Mouse (Mus musculus) liver, embryonic 12.5 days (tissue): ENCODE data around the gene Tbc1d14. TPM values are rescaled to one million over a fixed set of nuclear protein-coding genes. Genes with fewer than 3 reads are reported as not detected.

Source experiments
- ATAC-seq: fragments of 200-750 bp; cut with Nextera tagmentation; 2 replicates; pipeline ENCODE4 v1.8.0; 2017; ENCODE audit warnings: moderate number of reproducible peaks, mild to moderate bottlenecking, moderate library complexity
- H3K27ac ChIP-seq: fragments of 300-500 bp; sonication (generic); 2 replicates; pipeline ENCODE4 v1.5.1; 2016; ENCODE audit warnings: mild to moderate bottlenecking
- H3K27me3 ChIP-seq: fragments of 300-500 bp; sonication (generic); replicated peaks from 2 replicates; pipeline ENCODE4 v1.6.1; 2016; ENCODE audit warnings: mild to moderate bottlenecking, moderate library complexity
- H3K36me3 ChIP-seq: fragments of 300-500 bp; sonication (generic); 2 replicates; pipeline ENCODE4 v1.6.1; 2016; ENCODE audit warnings: mild to moderate bottlenecking, moderate library complexity
- H3K4me1 ChIP-seq: fragments of 300-500 bp; sonication (generic); 2 replicates; pipeline ENCODE4 v1.6.1; 2016
- H3K4me2 ChIP-seq: fragments of 300-500 bp; sonication (generic); 2 replicates; pipeline ENCODE4 v1.6.1; 2016; ENCODE audit warnings: mild to moderate bottlenecking, moderate library complexity
- H3K4me3 ChIP-seq: fragments of 300-500 bp; sonication (generic); 2 replicates; pipeline ENCODE4 v1.5.1; 2016; ENCODE audit warnings: mild to moderate bottlenecking, moderate library complexity
- H3K9ac ChIP-seq: fragments of 300-500 bp; sonication (generic); 2 replicates; pipeline ENCODE4 v1.6.1; 2016; ENCODE audit warnings: mild to moderate bottlenecking, moderate library complexity
- H3K9me3 ChIP-seq: fragments of 300-500 bp; sonication (generic); replicated peaks from 2 replicates; pipeline ENCODE4 v1.6.1; 2016; ENCODE audit warnings: mild to moderate bottlenecking, moderate library complexity
- WGBS: fragments of 180-500 bp; shearing (Covaris S2); methylation state at CpG from one replicate; pipeline ENCODE4 v1.1.7; 2016; ENCODE audit not compliant: insufficient replicate concordance; 5-methylcytosine and 5-hydroxymethylcytosine counted together
- polyA plus RNA-seq: library from polyadenylated mRNA; unstranded; fragments of >200 nt; fragmentation: Nextera tagmentation; extraction: Ambion mirVana; gene quantifications from 2 replicates; pipeline ENCODE4 v1.2.1, GENCODE M21; 2016

Tbc1d14 gene
- 15.4 and 15.7 TPM in 2 replicates for polyA plus RNA-seq

GRCm38 (mm10) chr5:36593176-36593575, at the start of gene Tbc1d14:
Gene Tbc1d14 (minus strand): TSS chr5:36593276.
- ATAC-seq = no peak
- Histone ChIP-seq H3K4me1 (peaks cover 28% of the 10 kb centered on the region), H3K27me3 (peaks cover 13% of the 10 kb centered on the region; the same call in 1 of the 2 replicates), H3K9ac (no peak within 1 kb of the TSS), H3K36me3 (no peaks in the 10 kb centered on the region), H3K9me3 (no peaks in the 10 kb centered on the region), H3K4me2 (no peak within 1 kb of the TSS), H3K4me3 (no peak within 1 kb of the TSS), H3K27ac (no peak within 1 kb of the TSS)
- WGBS = 59% methylated on average over 5 of the region's 5 CpGs

GRCm38 (mm10) chr5:36625612-36626011, 32.5 kb upstream of the Tbc1d14 start:
- H3K27ac ChIP-seq = no peak overlapping the region
- H3K36me3 ChIP-seq = peaks cover 58% of the 10 kb centered on the region
- no peak overlapping the region; the same call in 1 of the 2 replicates for H3K9ac ChIP-seq
- peaks cover 55% of the 10 kb centered on the region for H3K4me1 ChIP-seq
- no peak overlapping the region for H3K4me3 ChIP-seq
- H3K4me2 ChIP-seq = no peak overlapping the region
- WGBS = 77% methylated on average over 5 of the region's 5 CpGs
- no peak for ATAC-seq
- no peaks in the 10 kb centered on the region for H3K27me3 ChIP-seq
- H3K9me3 ChIP-seq = no peaks in the 10 kb centered on the region

- WGBS = 83% methylated on average over 5 of the region's 5 CpGs
- Histone ChIP-seq H3K36me3 (peaks cover 54% of the 10 kb centered on the region), H3K4me2 (no peak overlapping the region), H3K9ac (peak overlapping the region; percentile 37; the same call in 1 of the 2 replicates), H3K4me3 (no peak overlapping the region), H3K27ac (peak overlapping the region; percentile 99), H3K4me1 (peaks cover 75% of the 10 kb centered on the region), H3K27me3 (no peaks in the 10 kb centered on the region), H3K9me3 (no peaks in the 10 kb centered on the region)
- no peak for ATAC-seq
These were observed 30.6 kb upstream of the Tbc1d14 start for GRCm38 (mm10) chr5:36623670-36624069.

- Histone ChIP-seq H3K27me3 (no peaks in the 10 kb centered on the region), H3K36me3 (peaks cover 55% of the 10 kb centered on the region), H3K27ac (peak overlapping the region; percentile 99), H3K4me3 (peak overlapping the region; percentile 47), H3K9ac (peak overlapping the region; percentile 72), H3K9me3 (no peaks in the 10 kb centered on the region), H3K4me1 (peaks cover 75% of the 10 kb centered on the region), H3K4me2 (peak overlapping the region; percentile 75)
- WGBS = 48% methylated on average over 5 of the region's 5 CpGs
- ATAC-seq = peak; percentile 71
These were observed 28.0 kb upstream of the Tbc1d14 start for GRCm38 (mm10) chr5:36621058-36621449.

- peak overlapping the region; percentile 47 for H3K4me3 ChIP-seq
- no peaks in the 10 kb centered on the region for H3K9me3 ChIP-seq
- peaks cover 57% of the 10 kb centered on the region for H3K36me3 ChIP-seq
- H3K27ac ChIP-seq = peak overlapping the region; percentile 99
- WGBS = 16% methylated on average over 8 of the region's 8 CpGs
- no peaks in the 10 kb centered on the region for H3K27me3 ChIP-seq
- peak overlapping the region; percentile 75 for H3K4me2 ChIP-seq
- H3K4me1 ChIP-seq = peaks cover 70% of the 10 kb centered on the region
- peak; percentile 90 for ATAC-seq
- peak overlapping the region; percentile 72 for H3K9ac ChIP-seq
These were observed 27.5 kb upstream of the Tbc1d14 start for GRCm38 (mm10) chr5:36620409-36621057.

- no peaks in the 10 kb centered on the region for H3K27me3 ChIP-seq
- no peaks in the 10 kb centered on the region for H3K9me3 ChIP-seq
- peak overlapping the region; percentile 99 for H3K27ac ChIP-seq
- WGBS = 80% methylated on average over 5 of the region's 5 CpGs
- peaks cover 71% of the 10 kb centered on the region for H3K4me1 ChIP-seq
- 0 out of 2 replicates have a peak overlapping the region, but pooled peaks have one; percentile 72 for H3K9ac ChIP-seq
- H3K4me2 ChIP-seq = peak overlapping the region; percentile 75; the same call in 1 of the 2 replicates
- H3K4me3 ChIP-seq = no peak overlapping the region
- H3K36me3 ChIP-seq = peaks cover 62% of the 10 kb centered on the region
- ATAC-seq = no peak
These were observed 25.8 kb upstream of the Tbc1d14 start for GRCm38 (mm10) chr5:36618890-36619289.

- Histone ChIP-seq H3K4me1 (peaks cover 71% of the 10 kb centered on the region), H3K27ac (peak overlapping the region; percentile 65), H3K36me3 (peaks cover 62% of the 10 kb centered on the region), H3K4me3 (no peak overlapping the region), H3K27me3 (no peaks in the 10 kb centered on the region), H3K9ac (no peak overlapping the region), H3K4me2 (no peak overlapping the region), H3K9me3 (no peaks in the 10 kb centered on the region)
- no peak for ATAC-seq
- WGBS = 53% methylated on average over 4 of the region's 4 CpGs
These were observed 25.3 kb upstream of the Tbc1d14 start for GRCm38 (mm10) chr5:36618356-36618755.

- Histone ChIP-seq H3K4me1 (peaks cover 56% of the 10 kb centered on the region), H3K9me3 (no peaks in the 10 kb centered on the region), H3K27me3 (no peaks in the 10 kb centered on the region), H3K9ac (no peak overlapping the region; the same call in 1 of the 2 replicates), H3K4me2 (peak overlapping the region; percentile 32), H3K36me3 (peaks cover 97% of the 10 kb centered on the region), H3K4me3 (no peak overlapping the region), H3K27ac (peak overlapping the region; percentile 76)
- ATAC-seq = peak; percentile 86
- WGBS = 74% methylated on average over 4 of the region's 4 CpGs
These were observed 21.0 kb upstream of the Tbc1d14 start for GRCm38 (mm10) chr5:36614124-36614523.

- H3K4me1 ChIP-seq = peaks cover 33% of the 10 kb centered on the region
- H3K4me3 ChIP-seq = no peak overlapping the region
- no peak overlapping the region for H3K9ac ChIP-seq
- no peaks in the 10 kb centered on the region for H3K9me3 ChIP-seq
- 87% methylated on average over 2 of the region's 2 CpGs for WGBS
- no peaks in the 10 kb centered on the region for H3K27me3 ChIP-seq
- no peak for ATAC-seq
- H3K36me3 ChIP-seq = peaks cover 95% of the 10 kb centered on the region
- H3K27ac ChIP-seq = 0 out of 2 replicates have a peak overlapping the region, but pooled peaks have one; percentile 9
- H3K4me2 ChIP-seq = no peak overlapping the region
These were observed 15.9 kb upstream of the Tbc1d14 start for GRCm38 (mm10) chr5:36608939-36609499.

GRCm38 (mm10) chr5:36603031-36603430, 10.0 kb upstream of the Tbc1d14 start:
- Histone ChIP-seq H3K9me3 (no peaks in the 10 kb centered on the region), H3K4me2 (no peak overlapping the region), H3K4me1 (peaks cover 4% of the 10 kb centered on the region), H3K36me3 (peaks cover 96% of the 10 kb centered on the region), H3K27ac (no peak overlapping the region), H3K27me3 (no peaks in the 10 kb centered on the region), H3K4me3 (no peak overlapping the region), H3K9ac (no peak overlapping the region)
- peak; percentile 46; the same call in 1 of the 2 replicates for ATAC-seq
- 69% methylated on average over 5 of the region's 5 CpGs for WGBS

- 86% methylated on average over 9 of the region's 9 CpGs for WGBS
- peaks cover 86% of the 10 kb centered on the region for H3K36me3 ChIP-seq
- no peak for ATAC-seq
- H3K4me3 ChIP-seq = no peak overlapping the region
- H3K9me3 ChIP-seq = no peaks in the 10 kb centered on the region
- peaks cover 14% of the 10 kb centered on the region for H3K4me1 ChIP-seq
- H3K27me3 ChIP-seq = no peaks in the 10 kb centered on the region
- no peak overlapping the region for H3K27ac ChIP-seq
- H3K9ac ChIP-seq = no peak overlapping the region
- no peak overlapping the region for H3K4me2 ChIP-seq
These were observed 9.0 kb upstream of the Tbc1d14 start for GRCm38 (mm10) chr5:36602028-36602427.

GRCm38 (mm10) chr5:36601492-36601891, 8.4 kb upstream of the Tbc1d14 start:
- whole genome bisulfite sequencing = 45% methylated on average over 7 of the region's 7 CpGs
- ATAC-seq = no peak
- peaks cover 81% of the 10 kb centered on the region for H3K36me3 ChIP-seq

More at GRCm38 (mm10) chr5:36601492-36601891, 8.4 kb upstream of the Tbc1d14 start:
- Histone ChIP-seq H3K4me2 (no peak overlapping the region), H3K9me3 (no peaks in the 10 kb centered on the region), H3K4me3 (no peak overlapping the region), H3K27me3 (peaks cover 5% of the 10 kb centered on the region; the same call in 1 of the 2 replicates), H3K9ac (no peak overlapping the region), H3K4me1 (peaks cover 15% of the 10 kb centered on the region), H3K27ac (no peak overlapping the region)
